Mouse (Mus musculus) liver, embryonic 11.5 days (tissue): ENCODE data around the gene Tas1r3. TPM values are rescaled to one million over a fixed set of nuclear protein-coding genes. Genes with fewer than 3 reads are reported as not detected.

ENCODE experiments used
- ATAC-seq: fragments of 200-750 bp; cut with Nextera tagmentation; replicated peaks from 2 replicates; pipeline ENCODE4 v1.8.0; 2017; ENCODE audit warnings: moderate number of reproducible peaks, mild to moderate bottlenecking, moderate TSS enrichment, moderate library complexity; ENCODE audit not compliant: low FRiP score
- DNase-seq: peaks from one replicate; pipeline ENCODE4 v3.0.0-alpha.2; 2017; ENCODE audit warnings: low spot score
- H3K27ac ChIP-seq: fragments of 300-500 bp; sonication (generic); 2 replicates; pipeline ENCODE4 v1.5.1; 2014; ENCODE audit warnings: mild to moderate bottlenecking, low read depth, low read length, control low read depth
- H3K27me3 ChIP-seq: fragments of 300-500 bp; sonication (generic); replicated peaks from 2 replicates; pipeline ENCODE4 v1.6.1; 2014; ENCODE audit warnings: low read length, mixed read lengths; ENCODE audit not compliant: control insufficient read depth, insufficient read depth
- H3K36me3 ChIP-seq: fragments of 300-500 bp; sonication (generic); 2 replicates; pipeline ENCODE4 v1.6.1; 2014; ENCODE audit warnings: mild to moderate bottlenecking, low read length, moderate library complexity, mixed read lengths; ENCODE audit not compliant: control insufficient read depth, insufficient read depth
- H3K4me1 ChIP-seq: fragments of 300-500 bp; sonication (generic); replicated peaks from 2 replicates; pipeline ENCODE4 v1.6.1; 2014; ENCODE audit warnings: low read length, mixed read lengths; ENCODE audit not compliant: control insufficient read depth, insufficient read depth
- H3K4me2 ChIP-seq: fragments of 300-500 bp; sonication (generic); 2 replicates; pipeline ENCODE4 v1.6.1; 2014; ENCODE audit warnings: mild to moderate bottlenecking, control low read depth, moderate library complexity
- H3K4me3 ChIP-seq: fragments of 300-500 bp; sonication (generic); 2 replicates; pipeline ENCODE4 v1.5.1; 2014; ENCODE audit warnings: low read depth, low read length, control low read depth
- H3K9ac ChIP-seq: fragments of 300-500 bp; sonication (generic); 2 replicates; pipeline ENCODE4 v1.6.1; 2014; ENCODE audit warnings: low read depth, low read length, control low read depth
- H3K9me3 ChIP-seq: fragments of 300-500 bp; sonication (generic); 2 replicates; pipeline ENCODE4 v1.6.1; 2016; ENCODE audit warnings: low read length, inconsistent platforms, mixed read lengths; ENCODE audit not compliant: control insufficient read depth
- WGBS: fragments of 180-500 bp; shearing (Covaris S2); extraction: QIAGEN DNeasy Blood & Tissue Kit; methylation state at CpG from one replicate; pipeline ENCODE4 v1.1.7; 2014; 5-methylcytosine and 5-hydroxymethylcytosine counted together
- microRNA-seq: library from miRNA; unstranded; fragments of <30 nt; microRNA quantifications from one replicate; pipeline ENCODE4, GENCODE M21; 2017; ENCODE audit warnings: borderline number of aligned reads
- polyA plus RNA-seq: library from polyadenylated mRNA; unstranded; fragments of >200 nt; fragmentation: Nextera tagmentation; extraction: Ambion mirVana; gene quantifications from 2 replicates; pipeline ENCODE4 v1.2.1, GENCODE M21; 2014

Tas1r3 gene
- polyA plus RNA-seq, 1 experiment from 2014 or later = 0.22 TPM

DNA sequence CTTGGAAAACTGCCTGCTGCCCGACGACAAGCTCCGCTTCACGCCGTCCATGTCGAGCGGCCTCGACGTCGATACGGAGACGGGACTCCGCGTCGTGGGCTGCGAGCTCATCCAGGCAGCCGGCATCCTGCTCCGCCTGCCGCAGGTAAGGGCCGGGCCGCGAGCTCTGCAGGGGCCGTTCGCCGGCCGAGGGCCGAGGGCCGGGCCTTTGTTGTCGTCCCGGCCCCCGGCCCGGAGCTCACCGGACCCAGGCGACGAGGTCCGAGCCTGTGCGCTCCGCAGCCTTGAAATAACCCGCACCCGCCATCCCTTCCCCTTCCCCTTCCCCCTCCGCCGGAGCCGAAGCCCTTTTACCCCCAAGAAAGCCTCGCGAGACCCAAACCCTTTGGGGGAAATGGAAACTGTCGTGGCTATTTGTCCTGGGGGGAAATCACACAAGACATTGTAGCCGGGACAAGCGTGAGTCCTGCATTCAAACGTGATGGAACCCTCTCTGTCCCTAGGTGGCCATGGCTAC, 50.4 kb downstream of the Tas1r3 start:
- Histone ChIP-seq H3K4me2 (peak overlapping the region; percentile 78), H3K4me3 (peak overlapping the region; percentile 95), H3K27me3 (no peaks in the 10 kb centered on the region), H3K4me1 (peaks cover 18% of the 10 kb centered on the region; the same call in 1 of the 2 replicates), H3K27ac (peak overlapping the region; percentile 87), H3K9ac (peak overlapping the region; percentile 98), H3K9me3 (no peaks in the 10 kb centered on the region), H3K36me3 (peaks cover 53% of the 10 kb centered on the region)
- under 1% methylated on average over 48 of the region's 49 CpGs for WGBS
- ATAC-seq (peak; percentile 40), DNase-seq (no peak)

DNA sequence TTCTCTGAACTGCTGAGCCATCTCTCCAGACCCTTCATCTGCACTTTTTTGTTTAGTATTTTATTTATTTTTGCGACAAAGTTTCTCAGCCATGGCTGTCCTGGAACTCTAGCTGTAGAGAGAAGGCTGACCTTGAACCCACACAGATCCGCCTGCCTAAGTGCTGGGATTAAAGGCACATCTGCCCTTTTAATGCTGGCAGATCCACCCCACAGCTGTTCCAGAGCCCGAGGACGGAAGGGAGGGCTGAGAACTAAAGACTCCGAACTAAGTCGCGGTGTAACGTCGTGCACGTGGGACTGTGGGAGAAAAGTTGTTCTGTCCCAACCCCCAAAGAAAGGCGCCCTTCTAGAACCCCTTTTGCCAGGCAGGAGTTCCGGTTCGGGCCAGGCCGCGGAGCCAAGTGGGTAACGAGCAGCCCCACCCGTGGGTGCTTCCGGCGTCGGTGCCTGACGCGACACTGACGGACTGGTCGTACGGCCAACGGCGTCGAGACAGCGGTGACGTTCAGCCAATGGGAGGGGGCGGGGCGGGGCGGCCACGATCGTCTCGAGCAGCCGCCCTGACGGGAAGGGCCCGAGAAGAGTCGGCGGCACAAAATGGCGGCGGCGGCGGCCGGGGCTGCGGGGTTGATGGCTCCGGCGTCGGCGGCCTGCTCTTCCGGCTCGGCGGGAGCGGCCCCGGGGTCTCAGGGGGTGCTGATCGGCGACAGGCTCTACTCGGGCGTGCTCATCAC, 51.1 kb downstream of the Tas1r3 start, which contains the start of gene Ccnl2:
Ccnl2 (plus strand) TSS at position 561 of the 736 bp plus-strand sequence.
- H3K4me2 ChIP-seq = peak within 1 kb of the TSS; percentile 78
- peaks cover 18% of the 10 kb centered on the region; the same call in 1 of the 2 replicates for H3K4me1 ChIP-seq
- ATAC-seq = peak; percentile 99
- H3K4me3 ChIP-seq = peak within 1 kb of the TSS; percentile 95
- under 1% methylated on average over 60 of the region's 60 CpGs for WGBS
- H3K36me3 ChIP-seq = peaks cover 50% of the 10 kb centered on the region
- H3K9me3 ChIP-seq = no peaks in the 10 kb centered on the region
- H3K27me3 ChIP-seq = no peaks in the 10 kb centered on the region
- peak within 1 kb of the TSS; percentile 87 for H3K27ac ChIP-seq
- peak; percentile 95 for DNase-seq
- peak within 1 kb of the TSS; percentile 98 for H3K9ac ChIP-seq

Small RNA genes within 50 kb of the gene (microRNA-seq; reads per million reads assigned to microRNA genes)
- not detected for gene Gm22991

Other genes starting within 250 kb of the Tas1r3 start
- gene Cdk11b, start 238.5 kb downstream of the Tas1r3 start, polyA plus RNA-seq = 57.9 and 64.9 TPM in 2 replicates
- not detected in 2 replicates for gene Gm10563, start 218.0 kb downstream of the Tas1r3 start, polyA plus RNA-seq
- gene Mmp23, start 210.0 kb downstream of the Tas1r3 start, polyA plus RNA-seq = 13.6 and 13.7 TPM in 2 replicates
- gene Mib2, start 194.2 kb downstream of the Tas1r3 start, polyA plus RNA-seq = 10.4 and 12.2 TPM in 2 replicates
- 0.86 and 1.4 TPM in 2 replicates for gene Fndc10, start 169.0 kb downstream of the Tas1r3 start, polyA plus RNA-seq
- 122 and 125 TPM in 2 replicates for gene Ssu72, start 158.6 kb downstream of the Tas1r3 start, polyA plus RNA-seq
- 0.69 and 0.70 TPM in 2 replicates for gene Tmem240, start 128.6 kb downstream of the Tas1r3 start, polyA plus RNA-seq
- 156 and 161 TPM in 2 replicates for gene Atad3a, start 102.3 kb downstream of the Tas1r3 start, polyA plus RNA-seq
- 1.2 and 1.3 TPM in 2 replicates for gene Vwa1, start 88.7 kb downstream of the Tas1r3 start, polyA plus RNA-seq
- 0.25 and 0.39 TPM in 2 replicates for gene Tmem88b, start 77.5 kb downstream of the Tas1r3 start, polyA plus RNA-seq
- not detected in 2 replicates for gene Ankrd65, start 72.9 kb downstream of the Tas1r3 start, polyA plus RNA-seq
- 312 and 326 TPM in 2 replicates for gene Mrpl20, start 60.5 kb downstream of the Tas1r3 start, polyA plus RNA-seq
- 132 and 140 TPM in 2 replicates for gene Ccnl2, start 50.9 kb downstream of the Tas1r3 start, polyA plus RNA-seq
- 199 and 212 TPM in 2 replicates for gene Aurkaip1, start 32.1 kb downstream of the Tas1r3 start, polyA plus RNA-seq
- 14.9 and 16.6 TPM in 2 replicates for gene Mxra8, start 23.7 kb downstream of the Tas1r3 start, polyA plus RNA-seq
- 7.0 and 11.0 TPM in 2 replicates for gene Dvl1, start 16.0 kb downstream of the Tas1r3 start, polyA plus RNA-seq
- gene Cptp, start 6.1 kb upstream of the Tas1r3 start, polyA plus RNA-seq = 16.4 and 16.9 TPM in 2 replicates
- gene Ints11, start 6.2 kb upstream of the Tas1r3 start, polyA plus RNA-seq = 79.3 and 86.8 TPM in 2 replicates
- gene Pusl1, start 28.4 kb upstream of the Tas1r3 start, polyA plus RNA-seq = 48.5 and 49.1 TPM in 2 replicates
- 16.1 and 17.9 TPM in 2 replicates for gene Acap3, start 28.5 kb upstream of the Tas1r3 start, polyA plus RNA-seq
- 123 TPM in 2 replicates for gene Ube2j2, start 80.5 kb upstream of the Tas1r3 start, polyA plus RNA-seq
- 56.9 and 59.0 TPM in 2 replicates for gene C1qtnf12, start 99.0 kb upstream of the Tas1r3 start, polyA plus RNA-seq
- gene B3galt6, start 129.3 kb upstream of the Tas1r3 start, polyA plus RNA-seq = 12.1 and 13.0 TPM in 2 replicates
- 130 TPM in 2 replicates for gene Sdf4, start 129.5 kb upstream of the Tas1r3 start, polyA plus RNA-seq
- gene Tnfrsf4, start 150.5 kb upstream of the Tas1r3 start, polyA plus RNA-seq = 0.85 TPM in 1 of 2 replicates, not detected in the other
- gene Tnfrsf18, start 162.8 kb upstream of the Tas1r3 start, polyA plus RNA-seq = 0.92 and 1.0 TPM in 2 replicates
- gene Ttll10, start 196.1 kb upstream of the Tas1r3 start, polyA plus RNA-seq = 0.12 and 0.56 TPM in 2 replicates
- gene 9430015G10Rik, start 246.6 kb upstream of the Tas1r3 start, polyA plus RNA-seq = 34.5 and 39.4 TPM in 2 replicates